Mouse (Mus musculus) hindbrain, embryonic 12.5 days (tissue): ENCODE results near the gene Kdm7a. TPM values are rescaled to one million over a fixed set of nuclear protein-coding genes. Genes with fewer than 3 reads are reported as not detected.

Source experiments
- ATAC-seq: fragments of 200-750 bp; cut with Nextera tagmentation; 2 replicates; pipeline ENCODE4 v1.8.0; 2017; ENCODE audit warnings: moderate TSS enrichment; ENCODE audit not compliant: low FRiP score
- H3K27ac ChIP-seq: fragments of 300-500 bp; sonication (generic); 2 replicates; pipeline ENCODE4 v1.5.1; 2016; ENCODE audit warnings: mild to moderate bottlenecking
- H3K27me3 ChIP-seq: fragments of 300-500 bp; sonication (generic); 2 replicates; pipeline ENCODE4 v1.6.1; 2016; ENCODE audit warnings: mild to moderate bottlenecking
- H3K36me3 ChIP-seq: fragments of 300-500 bp; sonication (generic); 2 replicates; pipeline ENCODE4 v1.6.1; 2016; ENCODE audit warnings: mild to moderate bottlenecking
- H3K4me1 ChIP-seq: fragments of 300-500 bp; sonication (generic); 2 replicates; pipeline ENCODE4 v1.6.1; 2016
- H3K4me2 ChIP-seq: fragments of 300-500 bp; sonication (generic); replicated peaks from 2 replicates; pipeline ENCODE4 v1.6.1; 2016; ENCODE audit warnings: mild to moderate bottlenecking
- H3K4me3 ChIP-seq: fragments of 300-500 bp; sonication (generic); 2 replicates; pipeline ENCODE4 v1.5.1; 2016; ENCODE audit warnings: mild to moderate bottlenecking
- H3K9ac ChIP-seq: fragments of 300-500 bp; sonication (generic); 2 replicates; pipeline ENCODE4 v1.6.1; 2016; ENCODE audit warnings: mild to moderate bottlenecking, moderate library complexity
- H3K9me3 ChIP-seq: fragments of 300-500 bp; sonication (generic); replicated peaks from 2 replicates; pipeline ENCODE4 v1.6.1; 2016; ENCODE audit warnings: mild to moderate bottlenecking
- WGBS: fragments of 180-500 bp; shearing (Covaris S2); methylation state at CpG from one replicate; pipeline ENCODE4 v1.1.7; 2016; 5-methylcytosine and 5-hydroxymethylcytosine counted together
- polyA plus RNA-seq: library from polyadenylated mRNA; unstranded; fragments of >200 nt; fragmentation: Nextera tagmentation; extraction: Ambion mirVana; gene quantifications from 2 replicates; pipeline ENCODE4 v1.2.1, GENCODE M21; 2016

Gene Kdm7a
- polyA plus RNA-seq, 1 experiment from 2014 or later = 22.2 TPM

GRCm38 (mm10) chr6:39230664-39231063 lies 24.1 kb upstream of the Kdm7a start:
- Histone ChIP-seq H3K36me3 (no peaks in the 10 kb centered on the region), H3K9ac (no peak overlapping the region), H3K4me1 (peaks cover 8% of the 10 kb centered on the region), H3K4me3 (no peak overlapping the region), H3K27me3 (0 out of 2 replicates have a peak, but pooled peaks cover 6% of the 10 kb centered on the region), H3K27ac (no peak overlapping the region), H3K9me3 (no peaks in the 10 kb centered on the region), H3K4me2 (no peak overlapping the region)
- 85% methylated on average over 8 of the region's 8 CpGs for WGBS
- ATAC-seq = no peak

GRCm38 (mm10) chr6:39226610-39226955 lies 20.0 kb upstream of the Kdm7a start:
- Histone ChIP-seq H3K4me2 (peak overlapping the region; percentile 13; the same call in 1 of the 2 replicates), H3K9ac (peak overlapping the region; percentile 32; the same call in 1 of the 2 replicates), H3K4me1 (peaks cover 8% of the 10 kb centered on the region), H3K27me3 (peaks cover 12% of the 10 kb centered on the region), H3K9me3 (no peaks in the 10 kb centered on the region), H3K27ac (0 out of 2 replicates have a peak overlapping the region, but pooled peaks have one; percentile 40), H3K4me3 (no peak overlapping the region), H3K36me3 (no peaks in the 10 kb centered on the region)
- WGBS = 33% methylated on average over 9 of the region's 9 CpGs
- ATAC-seq = peak; percentile 35

GRCm38 (mm10) chr6:39225876-39226609 lies 19.5 kb upstream of the Kdm7a start:
- H3K36me3 ChIP-seq = no peaks in the 10 kb centered on the region
- H3K9ac ChIP-seq = 0 out of 2 replicates have a peak overlapping the region, but pooled peaks have one; percentile 32
- WGBS = 15% methylated on average over 7 of the region's 7 CpGs
- peaks cover 8% of the 10 kb centered on the region for H3K4me1 ChIP-seq
- ATAC-seq = peak; percentile 78
- H3K27ac ChIP-seq = 0 out of 2 replicates have a peak overlapping the region, but pooled peaks have one; percentile 8
- no peaks in the 10 kb centered on the region for H3K9me3 ChIP-seq
- peaks cover 12% of the 10 kb centered on the region for H3K27me3 ChIP-seq
- peak overlapping the region; percentile 13; the same call in 1 of the 2 replicates for H3K4me2 ChIP-seq
- no peak overlapping the region for H3K4me3 ChIP-seq

GRCm38 (mm10) chr6:39223328-39223885 lies 16.8 kb upstream of the Kdm7a start:
- no peak for ATAC-seq
- no peak overlapping the region for H3K4me3 ChIP-seq
- no peak overlapping the region for H3K27ac ChIP-seq
- H3K9ac ChIP-seq = no peak overlapping the region
- no peak overlapping the region for H3K4me2 ChIP-seq
- H3K9me3 ChIP-seq = no peaks in the 10 kb centered on the region
- peaks cover 8% of the 10 kb centered on the region for H3K4me1 ChIP-seq
- WGBS = 77% methylated on average over 5 of the region's 5 CpGs
- no peaks in the 10 kb centered on the region for H3K36me3 ChIP-seq
- peaks cover 6% of the 10 kb centered on the region for H3K27me3 ChIP-seq

- no peaks in the 10 kb centered on the region for H3K36me3 ChIP-seq
- no peak overlapping the region for H3K4me2 ChIP-seq
- no peak overlapping the region for H3K27ac ChIP-seq
- no peaks in the 10 kb centered on the region for H3K9me3 ChIP-seq
- peaks cover 8% of the 10 kb centered on the region for H3K4me1 ChIP-seq
- H3K4me3 ChIP-seq = no peak overlapping the region
- peaks cover 6% of the 10 kb centered on the region for H3K27me3 ChIP-seq
- ATAC-seq = no peak
- no peak overlapping the region for H3K9ac ChIP-seq
- WGBS = 74% methylated on average over 5 of the region's 5 CpGs
These were observed 15.9 kb upstream of the Kdm7a start for GRCm38 (mm10) chr6:39222487-39222886.

GRCm38 (mm10) chr6:39217961-39218360 lies 11.4 kb upstream of the Kdm7a start:
- Histone ChIP-seq H3K4me3 (no peak overlapping the region), H3K4me1 (no peaks in the 10 kb centered on the region), H3K9ac (no peak overlapping the region), H3K27me3 (no peaks in the 10 kb centered on the region; the same call in 1 of the 2 replicates), H3K4me2 (no peak overlapping the region), H3K27ac (no peak overlapping the region), H3K9me3 (no peaks in the 10 kb centered on the region), H3K36me3 (no peaks in the 10 kb centered on the region)
- WGBS = 90% methylated on average over 2 of the region's 2 CpGs
- ATAC-seq = no peak

GRCm38 (mm10) chr6:39217138-39217537 lies 10.5 kb upstream of the Kdm7a start:
- Histone ChIP-seq H3K36me3 (no peaks in the 10 kb centered on the region), H3K4me1 (no peaks in the 10 kb centered on the region), H3K27ac (no peak overlapping the region), H3K4me2 (no peak overlapping the region), H3K4me3 (no peak overlapping the region), H3K9me3 (no peaks in the 10 kb centered on the region), H3K9ac (no peak overlapping the region), H3K27me3 (no peaks in the 10 kb centered on the region; the same call in 1 of the 2 replicates)
- WGBS = 95% methylated on average over 3 of the region's 3 CpGs
- no peak for ATAC-seq

- Histone ChIP-seq H3K4me3 (no peak overlapping the region), H3K4me1 (no peaks in the 10 kb centered on the region), H3K36me3 (no peaks in the 10 kb centered on the region), H3K27me3 (no peaks in the 10 kb centered on the region; the same call in 1 of the 2 replicates), H3K27ac (no peak overlapping the region), H3K4me2 (no peak overlapping the region), H3K9ac (no peak overlapping the region), H3K9me3 (no peaks in the 10 kb centered on the region)
- WGBS = 83% methylated on average over 5 of the region's 5 CpGs
- no peak for ATAC-seq
These were observed 8.5 kb upstream of the Kdm7a start for GRCm38 (mm10) chr6:39214949-39215606.

GRCm38 (mm10) chr6:39209677-39210076 lies 3.1 kb upstream of the Kdm7a start:
- no peaks in the 10 kb centered on the region for H3K36me3 ChIP-seq

GRCm38 (mm10) chr6:39208181-39208580 lies 1.6 kb upstream of the Kdm7a start:
- Histone ChIP-seq H3K9ac (no peak overlapping the region), H3K4me1 (peaks cover 18% of the 10 kb centered on the region), H3K9me3 (no peaks in the 10 kb centered on the region), H3K27me3 (no peaks in the 10 kb centered on the region; the same call in 1 of the 2 replicates), H3K36me3 (no peaks in the 10 kb centered on the region), H3K4me3 (no peak overlapping the region), H3K4me2 (no peak overlapping the region), H3K27ac (no peak overlapping the region)
- WGBS = 78% methylated on average over 4 of the region's 4 CpGs
- ATAC-seq = no peak

More at GRCm38 (mm10) chr6:39209677-39210076, 3.1 kb upstream of the Kdm7a start:
- no peak overlapping the region for H3K4me2 ChIP-seq
- H3K9ac ChIP-seq = no peak overlapping the region
- no peaks in the 10 kb centered on the region for H3K9me3 ChIP-seq
- no peak for ATAC-seq
- 86% methylated on average over 4 of the region's 4 CpGs for WGBS
- no peak overlapping the region for H3K27ac ChIP-seq
- 0 out of 2 replicates have a peak, but pooled peaks cover 6% of the 10 kb centered on the region for H3K4me1 ChIP-seq
- no peaks in the 10 kb centered on the region; the same call in 1 of the 2 replicates for H3K27me3 ChIP-seq
- no peak overlapping the region for H3K4me3 ChIP-seq

- ATAC-seq = peak; percentile 64
- H3K4me1 ChIP-seq = peaks cover 18% of the 10 kb centered on the region
- peak overlapping the region; percentile 77 for H3K4me2 ChIP-seq
- no peaks in the 10 kb centered on the region for H3K36me3 ChIP-seq
- no peaks in the 10 kb centered on the region for H3K27me3 ChIP-seq
- peak overlapping the region; percentile 92 for H3K4me3 ChIP-seq
- no peaks in the 10 kb centered on the region for H3K9me3 ChIP-seq
- peak overlapping the region; percentile 98 for H3K27ac ChIP-seq
- under 1% methylated on average over 103 of the region's 121 CpGs for WGBS
- H3K9ac ChIP-seq = peak overlapping the region; percentile 99
These were observed 674 bp downstream of the Kdm7a start for GRCm38 (mm10) chr6:39205650-39206580.
